Mouse (Mus musculus): ENCODE measurements around the gene Kbtbd13.

DNA sequence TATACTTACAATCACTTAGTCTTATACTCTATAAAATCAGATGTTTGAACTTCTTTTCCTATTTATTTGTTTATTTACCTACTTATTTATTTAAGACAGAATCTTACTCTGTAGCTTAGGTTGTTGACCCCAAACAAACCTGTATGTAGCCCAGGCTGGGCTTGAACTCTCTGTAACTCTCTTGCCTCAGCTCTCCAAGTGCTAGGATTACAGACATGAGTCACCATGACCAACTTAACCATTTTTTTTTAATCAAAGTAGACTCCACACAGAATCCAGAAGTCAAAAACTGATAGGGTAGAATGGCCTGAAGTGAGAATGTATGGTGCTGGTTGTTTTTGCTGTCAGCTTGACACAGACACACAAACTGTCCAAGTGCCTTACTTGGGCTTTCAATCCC, 38.9 kb upstream of the Kbtbd13 start:
- TF ChIP-seq CTCF (IDR thresholded peaks at IDR 0.05; ENCODE audit: low read depth, low read length) = no peak
- no peak for TF ChIP-seq EP300 (IDR thresholded peaks at IDR 0.05; ENCODE audit: insufficient read depth, low read depth, low read length)

Data from ES-Bruce4 (cell line).